Mouse (Mus musculus): ENCODE data around the gene Foxp1. TPM values are rescaled to one million over a fixed set of nuclear protein-coding genes. Genes with fewer than 3 reads are reported as not detected.

Foxp1 gene
- total and polyA plus RNA-seq, 2 experiments from 2014 or later = 112 to 167 TPM

GRCm38 (mm10) chr6:99521038-99521640, 1.4 kb downstream of the Foxp1 start:
- no peak for TF ChIP-seq CTCF (IDR thresholded peaks at IDR 0.05; ENCODE audit: low read depth)
- DNase-seq (peak; percentile 61), ATAC-seq (peak; percentile 47)
- Histone ChIP-seq H3K9me3 (ENCODE audit: low read length) (no peaks in the 10 kb centered on the region), H3K9ac (peak overlapping the region; percentile 96), H3K27me3 (ENCODE audit: insufficient read depth, low read length) (no peaks in the 10 kb centered on the region), H3K4me3 (ENCODE audit: low read depth, low read length) (peak overlapping the region; percentile 73), H3K4me2 (ENCODE audit: low read depth) (peak overlapping the region; percentile 98), H3K27ac (ENCODE audit: low read depth, low read length) (peak overlapping the region; percentile 98), H3K36me3 (ENCODE audit: insufficient read depth) (no peaks in the 10 kb centered on the region), H3K4me1 (ENCODE audit: insufficient read depth) (no peaks in the 10 kb centered on the region)
- WGBS = under 1% methylated on average over 53 of the region's 54 CpGs

GRCm38 (mm10) chr6:99520676-99521037, 1.9 kb downstream of the Foxp1 start:
- Histone ChIP-seq H3K9ac (peak overlapping the region; percentile 96), H3K9me3 (ENCODE audit: low read length) (no peaks in the 10 kb centered on the region), H3K27ac (ENCODE audit: low read depth, low read length) (peak overlapping the region; percentile 98), H3K36me3 (ENCODE audit: insufficient read depth) (no peaks in the 10 kb centered on the region), H3K4me3 (ENCODE audit: low read depth, low read length) (peak overlapping the region; percentile 73), H3K4me1 (ENCODE audit: insufficient read depth) (no peaks in the 10 kb centered on the region), H3K27me3 (ENCODE audit: insufficient read depth, low read length) (no peaks in the 10 kb centered on the region), H3K4me2 (ENCODE audit: low read depth) (peak overlapping the region; percentile 98)
- TF ChIP-seq CTCF (IDR thresholded peaks at IDR 0.05; ENCODE audit: low read depth) = no peak
- WGBS = 6% methylated on average over 24 of the region's 27 CpGs
- ATAC-seq (no peak), DNase-seq (no peak)

- 7% methylated on average over 34 of the region's 38 CpGs for WGBS
- Histone ChIP-seq H3K27me3 (ENCODE audit: insufficient read depth, low read length) (no peaks in the 10 kb centered on the region), H3K4me2 (ENCODE audit: low read depth) (peak overlapping the region; percentile 98), H3K36me3 (ENCODE audit: insufficient read depth) (no peaks in the 10 kb centered on the region), H3K4me3 (ENCODE audit: low read depth, low read length) (peak overlapping the region; percentile 73), H3K4me1 (ENCODE audit: insufficient read depth) (no peaks in the 10 kb centered on the region), H3K27ac (ENCODE audit: low read depth, low read length) (peak overlapping the region; percentile 98), H3K9ac (peak overlapping the region; percentile 96), H3K9me3 (ENCODE audit: low read length) (no peaks in the 10 kb centered on the region)
- ATAC-seq = 0 out of 2 replicates have a peak, but pooled peaks have one; percentile 7
- peak; percentile 37 for DNase-seq
- no peak for TF ChIP-seq CTCF (IDR thresholded peaks at IDR 0.05; ENCODE audit: low read depth)
These were observed 2.5 kb downstream of the Foxp1 start for GRCm38 (mm10) chr6:99519806-99520675.

- ATAC-seq = no peak
- Histone ChIP-seq H3K27ac (ENCODE audit: low read depth, low read length) (peak overlapping the region; percentile 98), H3K36me3 (ENCODE audit: insufficient read depth) (no peaks in the 10 kb centered on the region), H3K9ac (peak overlapping the region; percentile 96), H3K9me3 (ENCODE audit: low read length) (no peaks in the 10 kb centered on the region), H3K4me2 (ENCODE audit: low read depth) (peak overlapping the region; percentile 98), H3K27me3 (ENCODE audit: insufficient read depth, low read length) (no peaks in the 10 kb centered on the region), H3K4me3 (ENCODE audit: low read depth, low read length) (peak overlapping the region; percentile 73), H3K4me1 (ENCODE audit: insufficient read depth) (0 out of 2 replicates have a peak, but pooled peaks cover 4% of the 10 kb centered on the region)
- TF ChIP-seq CTCF (IDR thresholded peaks at IDR 0.05; ENCODE audit: low read depth) = no peak
- WGBS = 42% methylated on average over 4 of the region's 4 CpGs
- DNase-seq = peak; percentile 42
These were observed 3.5 kb downstream of the Foxp1 start for GRCm38 (mm10) chr6:99519052-99519451.

GRCm38 (mm10) chr6:99515667-99516199, 6.8 kb downstream of the Foxp1 start:
- H3K27me3 ChIP-seq (ENCODE audit: insufficient read depth, low read length) = no peaks in the 10 kb centered on the region
- no peak for DNase-seq
- peaks cover 6% of the 10 kb centered on the region; the same call in 1 of the 2 replicates for H3K4me1 ChIP-seq (ENCODE audit: insufficient read depth)
- H3K9ac ChIP-seq = peak overlapping the region; percentile 14; the same call in 1 of the 2 replicates
- H3K4me2 ChIP-seq (ENCODE audit: low read depth) = peak overlapping the region; percentile 35
- H3K9me3 ChIP-seq (ENCODE audit: low read length) = no peaks in the 10 kb centered on the region
- ATAC-seq = no peak
- H3K27ac ChIP-seq (ENCODE audit: low read depth, low read length) = peak overlapping the region; percentile 29; the same call in 1 of the 2 replicates
- WGBS = 77% methylated on average over 7 of the region's 7 CpGs
- peak overlapping the region; percentile 19 for H3K4me3 ChIP-seq (ENCODE audit: low read depth, low read length)
- no peak for TF ChIP-seq CTCF (IDR thresholded peaks at IDR 0.05; ENCODE audit: low read depth)
- H3K36me3 ChIP-seq (ENCODE audit: insufficient read depth) = no peaks in the 10 kb centered on the region

- Histone ChIP-seq H3K4me2 (ENCODE audit: low read depth) (no peak overlapping the region), H3K36me3 (ENCODE audit: insufficient read depth) (no peaks in the 10 kb centered on the region), H3K4me1 (ENCODE audit: insufficient read depth) (peaks cover 17% of the 10 kb centered on the region), H3K9me3 (ENCODE audit: low read length) (no peaks in the 10 kb centered on the region), H3K27ac (ENCODE audit: low read depth, low read length) (no peak overlapping the region), H3K9ac (no peak overlapping the region), H3K4me3 (ENCODE audit: low read depth, low read length) (no peak overlapping the region), H3K27me3 (ENCODE audit: insufficient read depth, low read length) (no peaks in the 10 kb centered on the region)
- no peak for TF ChIP-seq CTCF (IDR thresholded peaks at IDR 0.05; ENCODE audit: low read depth)
- ATAC-seq (no peak), DNase-seq (no peak)
- 60% methylated on average over 6 of the region's 6 CpGs for WGBS
These were observed 10.7 kb downstream of the Foxp1 start for GRCm38 (mm10) chr6:99511862-99512261.
